Comparison of ENCODE assay signal across 43 mouse cellular contexts in the genomic region with DNA sequence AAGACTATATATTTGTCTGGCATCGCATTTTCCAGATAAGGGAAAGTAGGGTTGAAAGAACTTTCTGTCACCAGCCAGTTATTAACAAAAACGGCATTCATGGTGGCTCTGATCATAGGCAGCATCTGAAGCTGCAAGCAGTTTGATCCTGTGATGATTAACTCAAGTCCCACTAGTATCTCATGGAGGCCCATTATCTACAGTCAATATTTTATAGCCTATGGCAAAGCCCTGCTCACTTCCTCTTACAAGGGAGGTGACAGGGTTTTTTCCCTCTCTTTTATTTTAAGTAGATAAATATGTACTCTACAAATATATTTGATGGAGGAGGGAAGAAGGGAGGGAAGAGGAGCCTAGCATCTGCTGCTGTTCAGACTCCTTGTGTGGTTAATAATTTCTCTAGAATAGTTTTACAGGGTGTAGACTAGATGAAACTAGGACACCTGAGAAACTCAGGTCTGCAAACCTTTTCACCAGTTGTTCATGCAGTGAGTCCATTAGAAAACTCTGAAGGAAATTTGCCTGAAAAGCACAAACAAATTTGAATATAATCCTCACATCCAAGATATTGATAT. TPM values are rescaled to one million over a fixed set of nuclear protein-coding genes. Genes with fewer than 3 reads are reported as not detected.
"Had no signal": no experiment of that assay in that cellular context is flagged by ENCODE, and none has a peak within 500 bp of the region (broad histone marks: within the 10 kb centered on the region; RNA-seq: fewer than 3 reads in every experiment).

No protein-coding gene starts in this region.

- H3K9ac ChIP-seq: limb, embryonic 12.5 days; limb, embryonic 13.5 days; limb, embryonic 15.5 days; liver, embryonic 12.5 days; liver, embryonic 13.5 days; liver, embryonic 14.5 days; liver, embryonic 15.5 days; liver, postnatal 0 days; lung, embryonic 14.5 days; lung, embryonic 15.5 days; midbrain, embryonic 12.5 days; midbrain, embryonic 13.5 days; midbrain, embryonic 15.5 days; neural tube, embryonic 12.5 days; neural tube, embryonic 13.5 days had no signal

- ATAC-seq: liver, embryonic 12.5 days; liver, postnatal 0 days; lung, postnatal 0 days; midbrain, embryonic 13.5 days; midbrain, embryonic 15.5 days; midbrain, embryonic 16.5 days had no signal

- H3K4me1 ChIP-seq: limb, embryonic 10.5 days; limb, embryonic 12.5 days; limb, embryonic 13.5 days; limb, embryonic 15.5 days; liver, embryonic 12.5 days; liver, embryonic 13.5 days; liver, embryonic 15.5 days; lung, embryonic 15.5 days; megakaryocyte, embryonic 14.5 days; midbrain, embryonic 10.5 days; midbrain, embryonic 12.5 days; midbrain, embryonic 13.5 days; midbrain, embryonic 15.5 days; neural tube, embryonic 12.5 days; neural tube, embryonic 13.5 days had no signal

- H3K4me3 ChIP-seq: limb, embryonic 10.5 days; limb, embryonic 12.5 days; limb, embryonic 13.5 days; limb, embryonic 15.5 days; liver, embryonic 12.5 days; liver, embryonic 13.5 days; liver, embryonic 15.5 days; lung, embryonic 15.5 days; megakaryocyte, embryonic 14.5 days; midbrain, embryonic 10.5 days; midbrain, embryonic 12.5 days; midbrain, embryonic 13.5 days; midbrain, embryonic 15.5 days; myocyte; neural tube, embryonic 12.5 days; neural tube, embryonic 13.5 days had no signal

- H3K27me3 ChIP-seq: limb, embryonic 15.5 days; liver, embryonic 12.5 days; liver, embryonic 13.5 days; liver, embryonic 15.5 days; megakaryocyte, embryonic 14.5 days; midbrain, embryonic 15.5 days; neural tube, embryonic 12.5 days had no signal

- H3K9me3 ChIP-seq: limb, embryonic 10.5 days; limb, embryonic 12.5 days; limb, embryonic 13.5 days; limb, embryonic 15.5 days; liver, embryonic 12.5 days; liver, embryonic 13.5 days; liver, embryonic 15.5 days; lung, embryonic 15.5 days; megakaryocyte, embryonic 14.5 days; midbrain, embryonic 10.5 days; midbrain, embryonic 12.5 days; midbrain, embryonic 13.5 days; midbrain, embryonic 15.5 days; neural tube, embryonic 12.5 days; neural tube, embryonic 13.5 days had no signal

- H3K36me3 ChIP-seq: limb, embryonic 10.5 days; limb, embryonic 12.5 days; limb, embryonic 13.5 days; limb, embryonic 15.5 days; liver, embryonic 12.5 days; liver, embryonic 13.5 days; liver, embryonic 15.5 days; lung, embryonic 15.5 days; midbrain, embryonic 10.5 days; midbrain, embryonic 12.5 days; midbrain, embryonic 13.5 days; midbrain, embryonic 15.5 days; neural tube, embryonic 12.5 days; neural tube, embryonic 13.5 days had no signal

- DNase-seq: left cerebral cortex, postnatal 4 days; liver; liver, embryonic 13.5 days; liver, postnatal 0 days; lung, adult 2 months; lung, embryonic 14.5 days; lung, postnatal 10 days; lung, postnatal 14 days; lung, postnatal 36 days; lung, postnatal 4 days; midbrain, embryonic 14.5 days had no signal

- H3K27ac ChIP-seq: limb, embryonic 10.5 days; limb, embryonic 12.5 days; limb, embryonic 13.5 days; limb, embryonic 15.5 days; liver, embryonic 12.5 days; liver, embryonic 13.5 days; liver, embryonic 14.5 days; liver, embryonic 15.5 days; lung, embryonic 15.5 days; macrophage; midbrain, embryonic 10.5 days; midbrain, embryonic 12.5 days; midbrain, embryonic 13.5 days; midbrain, embryonic 15.5 days; neural tube, embryonic 12.5 days; neural tube, embryonic 13.5 days had no signal

- H3K4me2 ChIP-seq: limb, embryonic 12.5 days; limb, embryonic 13.5 days; limb, embryonic 15.5 days; liver, embryonic 11.5 days; liver, embryonic 12.5 days; liver, embryonic 13.5 days; liver, embryonic 15.5 days; lung, embryonic 14.5 days; lung, embryonic 15.5 days; midbrain, embryonic 11.5 days; midbrain, embryonic 12.5 days; midbrain, embryonic 13.5 days; midbrain, embryonic 15.5 days; neural tube, embryonic 12.5 days; neural tube, embryonic 13.5 days had no signal

RNA-seq across cellular contexts. Expression of gene Atoh1, which starts 14.1 kb away (rescaled TPM):
- total RNA-seq: left cerebral cortex, postnatal 10 days; left cerebral cortex, postnatal 14 days; left cerebral cortex, postnatal 25 days; left cerebral cortex, postnatal 36 days; left cerebral cortex, postnatal 4 days; liver, adult 2 months; megakaryocyte progenitor cell, adult 5-6 weeks; megakaryocyte, adult 5-6 weeks; megakaryocyte-erythroid progenitor cell, adult 5-6 weeks had no signal
- polyA plus RNA-seq: limb, embryonic 10.5 days; limb, embryonic 11.5 days; limb, embryonic 12.5 days; liver, adult 2 months; liver, embryonic 11.5 days; liver, embryonic 12.5 days; liver, embryonic 13.5 days; liver, embryonic 14.5 days; liver, embryonic 15.5 days; liver, embryonic 16.5 days; liver, postnatal 0 days; lung, adult 2 months; lung, embryonic 14.5 days; lung, embryonic 15.5 days; lung, postnatal 0 days; macrophage; midbrain, postnatal 0 days; myocyte had no signal
